Mouse (Mus musculus): ENCODE measurements at regions not wholly inside any gene's neighbourhood (a gene's known extent, or its start where the extent isn't known, plus 50 kb on each side); places are given as distances from the start of the nearest gene placed in this dataset.

GRCm38 (mm10) chr1:119305315-119305976 lies 116.6 kb downstream of the Inhbb start:
- in situ Hi-C loops (cut with MboI; ENCODE audit: low sequenced_read_pairs in 2 of 2, unreplicated experiment in 2 of 2) = no loop called here
- TF ChIP-seq HCFC1 (IDR thresholded peaks at IDR 0.05; ENCODE audit: borderline replicate concordance, insufficient read depth, low read length) (no peak), ZC3H11A (IDR thresholded peaks at IDR 0.05; ENCODE audit: borderline replicate concordance, low read depth, low read length) (no peak), CHD2 (IDR thresholded peaks at IDR 0.05; ENCODE audit: low read depth, low read length) (no peak), ZNF384 (IDR thresholded peaks at IDR 0.05; ENCODE audit: low read depth, low read length) (no peak), MAFK (IDR thresholded peaks at IDR 0.05; ENCODE audit: insufficient read depth, low read depth, low read length) (no peak)
- Histone ChIP-seq H3K9me3 (ENCODE audit: control insufficient read depth, insufficient read depth, low read depth, low read length) (no peaks in the 10 kb centered on the region), H3K9ac (ENCODE audit: insufficient read depth, low read depth, low read length, poor library complexity, severe bottlenecking) (peak overlapping the region; percentile 4; the same call in 1 of the 2 replicates), H3K4me3 (ENCODE audit: insufficient read depth in 1 of 2, low read depth in 1 of 2, low read length in 2 of 2, poor library complexity in 1 of 2, severe bottlenecking in 1 of 2) (peak overlapping the region; percentile 1 to 13; a peak in 1 of 4 replicates), H3K36me3 (ENCODE audit: control insufficient read depth, insufficient read depth, low read length, poor library complexity, severe bottlenecking) (no peaks in the 10 kb centered on the region), H3K4me1 (ENCODE audit: control insufficient read depth in 2 of 2, insufficient read depth in 2 of 2, low read length in 2 of 2, poor library complexity in 1 of 2) (peaks cover 19 to 29% of the 10 kb centered on the region in 2 experiments), H3K27ac (ENCODE audit: insufficient read depth, low read depth, low read length, poor library complexity, severe bottlenecking) (peak overlapping the region; percentile 85)
- DNase-seq (ENCODE audit: low read depth, low spot score) = peak; percentile 79

GRCm38 (mm10) chr1:119304470-119304980 lies 117.5 kb downstream of the Inhbb start:
- Histone ChIP-seq H3K9ac (ENCODE audit: insufficient read depth, low read depth, low read length, poor library complexity, severe bottlenecking) (peak overlapping the region; percentile 58; the same call in 1 of the 2 replicates), H3K36me3 (ENCODE audit: control insufficient read depth, insufficient read depth, low read length, poor library complexity, severe bottlenecking) (no peaks in the 10 kb centered on the region), H3K9me3 (ENCODE audit: control insufficient read depth, insufficient read depth, low read depth, low read length) (no peaks in the 10 kb centered on the region), H3K4me1 (ENCODE audit: control insufficient read depth in 2 of 2, insufficient read depth in 2 of 2, low read length in 2 of 2, poor library complexity in 1 of 2) (peaks cover 21 to 34% of the 10 kb centered on the region in 2 experiments), H3K4me3 (ENCODE audit: insufficient read depth in 1 of 2, low read depth in 1 of 2, low read length in 2 of 2, poor library complexity in 1 of 2, severe bottlenecking in 1 of 2) (peak overlapping the region; percentile 53 to 57), H3K27ac (ENCODE audit: insufficient read depth, low read depth, low read length, poor library complexity, severe bottlenecking) (peak overlapping the region; percentile 85)
- TF ChIP-seq MAFK (IDR thresholded peaks at IDR 0.05; ENCODE audit: insufficient read depth, low read depth, low read length) = no peak
- no peak for TF ChIP-seq ZC3H11A (IDR thresholded peaks at IDR 0.05; ENCODE audit: borderline replicate concordance, low read depth, low read length)
- no peak for TF ChIP-seq HCFC1 (IDR thresholded peaks at IDR 0.05; ENCODE audit: borderline replicate concordance, insufficient read depth, low read length)
- TF ChIP-seq CHD2 (IDR thresholded peaks at IDR 0.05; ENCODE audit: low read depth, low read length) = no peak
- no peak for TF ChIP-seq ZNF384 (IDR thresholded peaks at IDR 0.05; ENCODE audit: low read depth, low read length)
- in situ Hi-C loops (cut with MboI; ENCODE audit: low sequenced_read_pairs in 2 of 2, unreplicated experiment in 2 of 2) = no loop called here
- no peak for DNase-seq (ENCODE audit: low read depth, low spot score)

- Histone ChIP-seq H3K9ac (ENCODE audit: insufficient read depth, low read depth, low read length, poor library complexity, severe bottlenecking) (peak overlapping the region; percentile 67; the same call in 1 of the 2 replicates), H3K4me3 (ENCODE audit: insufficient read depth in 1 of 2, low read depth in 1 of 2, low read length in 2 of 2, poor library complexity in 1 of 2, severe bottlenecking in 1 of 2) (peak overlapping the region; percentile 48 to 57), H3K4me1 (ENCODE audit: control insufficient read depth in 2 of 2, insufficient read depth in 2 of 2, low read length in 2 of 2, poor library complexity in 1 of 2) (peaks cover 26 to 38% of the 10 kb centered on the region in 2 experiments), H3K9me3 (ENCODE audit: control insufficient read depth, insufficient read depth, low read depth, low read length) (no peaks in the 10 kb centered on the region), H3K27ac (ENCODE audit: insufficient read depth, low read depth, low read length, poor library complexity, severe bottlenecking) (peak overlapping the region; percentile 40; the same call in 1 of the 2 replicates), H3K36me3 (ENCODE audit: control insufficient read depth, insufficient read depth, low read length, poor library complexity, severe bottlenecking) (no peaks in the 10 kb centered on the region)
- DNase-seq (ENCODE audit: low read depth, low spot score) = peak; percentile 65
- in situ Hi-C loops (cut with MboI; ENCODE audit: low sequenced_read_pairs in 2 of 2, unreplicated experiment in 2 of 2) = no loop called here
- TF ChIP-seq MAFK (IDR thresholded peaks at IDR 0.05; ENCODE audit: insufficient read depth, low read depth, low read length) (no peak), HCFC1 (IDR thresholded peaks at IDR 0.05; ENCODE audit: borderline replicate concordance, insufficient read depth, low read length) (no peak), CHD2 (IDR thresholded peaks at IDR 0.05; ENCODE audit: low read depth, low read length) (no peak), ZC3H11A (IDR thresholded peaks at IDR 0.05; ENCODE audit: borderline replicate concordance, low read depth, low read length) (no peak), ZNF384 (IDR thresholded peaks at IDR 0.05; ENCODE audit: low read depth, low read length) (no peak)
Measured at GRCm38 (mm10) chr1:119302349-119302995, 119.6 kb downstream of the Inhbb start.

GRCm38 (mm10) chr1:119301931-119302330 lies 120.1 kb downstream of the Inhbb start:
- DNase-seq (ENCODE audit: low read depth, low spot score) = no peak
- peak overlapping the region; percentile 67; the same call in 1 of the 2 replicates for H3K9ac ChIP-seq (ENCODE audit: insufficient read depth, low read depth, low read length, poor library complexity, severe bottlenecking)
- TF ChIP-seq ZC3H11A (IDR thresholded peaks at IDR 0.05; ENCODE audit: borderline replicate concordance, low read depth, low read length) (no peak), MAFK (IDR thresholded peaks at IDR 0.05; ENCODE audit: insufficient read depth, low read depth, low read length) (no peak), HCFC1 (IDR thresholded peaks at IDR 0.05; ENCODE audit: borderline replicate concordance, insufficient read depth, low read length) (no peak), CHD2 (IDR thresholded peaks at IDR 0.05; ENCODE audit: low read depth, low read length) (no peak), ZNF384 (IDR thresholded peaks at IDR 0.05; ENCODE audit: low read depth, low read length) (no peak)
- H3K4me1 ChIP-seq (ENCODE audit: control insufficient read depth in 2 of 2, insufficient read depth in 2 of 2, low read length in 2 of 2, poor library complexity in 1 of 2) = peaks cover 26 to 38% of the 10 kb centered on the region in 2 experiments
- H3K4me3 ChIP-seq (ENCODE audit: insufficient read depth in 1 of 2, low read depth in 1 of 2, low read length in 2 of 2, poor library complexity in 1 of 2, severe bottlenecking in 1 of 2) = peak overlapping the region; percentile 48 to 49; a peak in 3 of 4 replicates
- no peaks in the 10 kb centered on the region for H3K9me3 ChIP-seq (ENCODE audit: control insufficient read depth, insufficient read depth, low read depth, low read length)
- H3K36me3 ChIP-seq (ENCODE audit: control insufficient read depth, insufficient read depth, low read length, poor library complexity, severe bottlenecking) = no peaks in the 10 kb centered on the region
- in situ Hi-C loops (cut with MboI; ENCODE audit: low sequenced_read_pairs in 2 of 2, unreplicated experiment in 2 of 2) = no loop called here
- H3K27ac ChIP-seq (ENCODE audit: insufficient read depth, low read depth, low read length, poor library complexity, severe bottlenecking) = peak overlapping the region; percentile 40; the same call in 1 of the 2 replicates
